Mouse (Mus musculus): ENCODE data around the gene Ctsd.
A peak's percentile ranks its signal among the peaks of the same experiment; 100 is the strongest.

The Ctsd gene

GRCm38 (mm10) chr7:142374413-142375015 is 13.3 kb downstream of the Ctsd start:
- DNase-seq (ENCODE audit: low read depth), result no peak

GRCm38 (mm10) chr7:142373641-142374412 is 14.0 kb downstream of the Ctsd start, which contains the start of gene Ifitm10:
TSS of gene Ifitm10 (minus strand) at chr7:142373753.
- DNase-seq (ENCODE audit: low read depth), result no peak

GRCm38 (mm10) chr7:142373039-142373438 is 14.8 kb downstream of the Ctsd start:
- no peak for DNase-seq (ENCODE audit: low read depth)

GRCm38 (mm10) chr7:142371768-142372661 is 15.8 kb downstream of the Ctsd start:
- DNase-seq (ENCODE audit: low read depth), result no peak

GRCm38 (mm10) chr7:142371398-142371767 is 16.5 kb downstream of the Ctsd start:
- DNase-seq (ENCODE audit: low read depth), result no peak

- no peak for DNase-seq (ENCODE audit: low read depth)
Measured at GRCm38 (mm10) chr7:142370937-142371336, 16.9 kb downstream of the Ctsd start.

- no peak for DNase-seq (ENCODE audit: low read depth)
Measured at GRCm38 (mm10) chr7:142369820-142370219, 18.0 kb downstream of the Ctsd start.

GRCm38 (mm10) chr7:142368856-142369255 is 19.0 kb downstream of the Ctsd start:
- no peak for DNase-seq (ENCODE audit: low read depth)

GRCm38 (mm10) chr7:142363107-142363506 is 24.7 kb downstream of the Ctsd start:
- DNase-seq (ENCODE audit: low read depth), result peak; percentile 61

- peak; percentile 60 for DNase-seq (ENCODE audit: low read depth)
Measured at GRCm38 (mm10) chr7:142360743-142361142, 27.1 kb downstream of the Ctsd start.

- DNase-seq (ENCODE audit: low read depth), result peak; percentile 78
Measured at GRCm38 (mm10) chr7:142359129-142359528, 28.7 kb downstream of the Ctsd start.

- DNase-seq (ENCODE audit: low read depth), result no peak
Measured at GRCm38 (mm10) chr7:142357566-142357965, 30.3 kb downstream of the Ctsd start.

- peak; percentile 42 for DNase-seq (ENCODE audit: low read depth)
Measured at GRCm38 (mm10) chr7:142354661-142355233, 33.1 kb downstream of the Ctsd start.

- DNase-seq (ENCODE audit: low read depth), result peak; percentile 88
Measured at GRCm38 (mm10) chr7:142353854-142354253, 34.0 kb downstream of the Ctsd start.

GRCm38 (mm10) chr7:142351569-142351968 is 36.3 kb downstream of the Ctsd start:
- peak; percentile 77 for DNase-seq (ENCODE audit: low read depth)

GRCm38 (mm10) chr7:142349308-142349961 is 38.4 kb downstream of the Ctsd start:
- peak; percentile 61 for DNase-seq (ENCODE audit: low read depth)

GRCm38 (mm10) chr7:142347542-142347941 is 40.3 kb downstream of the Ctsd start:
- DNase-seq (ENCODE audit: low read depth), result no peak

- no peak for DNase-seq (ENCODE audit: low read depth)
Measured at GRCm38 (mm10) chr7:142342247-142342640, 45.6 kb downstream of the Ctsd start.

- peak; percentile 19 for DNase-seq (ENCODE audit: low read depth)
Measured at GRCm38 (mm10) chr7:142341564-142342246, 46.1 kb downstream of the Ctsd start.

- DNase-seq (ENCODE audit: low read depth), result peak; percentile 84
Measured at GRCm38 (mm10) chr7:142340269-142340970, 47.4 kb downstream of the Ctsd start.

Data from 416B (cell line).